Mouse (Mus musculus): ENCODE measurements around the gene Wdr27. TPM values are rescaled to one million over a fixed set of nuclear protein-coding genes. Genes with fewer than 3 reads are reported as not detected.
"Not testable (repeated sequence)": the region's sequence is repeated elsewhere in the genome, so short reads cannot be mapped to it uniquely, and the experiment has no call there.

The Wdr27 gene
- total RNA-seq, 2 experiments from 2014 or later, result not detected

GRCm38 (mm10) chr17:14935280-14935679, 7.7 kb downstream of the Wdr27 start:
- ATAC-seq (replicated peaks; ENCODE audit: poor library complexity, severe bottlenecking), result not testable (repeated sequence)

GRCm38 (mm10) chr17:14931469-14931868, 11.5 kb downstream of the Wdr27 start:
- no peak for ATAC-seq (replicated peaks; ENCODE audit: poor library complexity, severe bottlenecking)

GRCm38 (mm10) chr17:14930697-14931096, 12.3 kb downstream of the Wdr27 start:
- ATAC-seq (replicated peaks; ENCODE audit: poor library complexity, severe bottlenecking), result peak; percentile 75

- ATAC-seq (replicated peaks; ENCODE audit: poor library complexity, severe bottlenecking), result no peak
These were observed 14.3 kb downstream of the Wdr27 start for GRCm38 (mm10) chr17:14928631-14929030.

- no peak for ATAC-seq (replicated peaks; ENCODE audit: poor library complexity, severe bottlenecking)
These were observed 15.2 kb downstream of the Wdr27 start for GRCm38 (mm10) chr17:14927644-14928218.

- peak; percentile 95 for ATAC-seq (replicated peaks; ENCODE audit: poor library complexity, severe bottlenecking)
These were observed 21.4 kb downstream of the Wdr27 start for GRCm38 (mm10) chr17:14921582-14921981.

GRCm38 (mm10) chr17:14917866-14918265, 25.1 kb downstream of the Wdr27 start:
- no peak for ATAC-seq (replicated peaks; ENCODE audit: poor library complexity, severe bottlenecking)

GRCm38 (mm10) chr17:14914401-14914800, 28.6 kb downstream of the Wdr27 start:
- no peak for ATAC-seq (replicated peaks; ENCODE audit: poor library complexity, severe bottlenecking)

GRCm38 (mm10) chr17:14912981-14913380, 30.0 kb downstream of the Wdr27 start:
- ATAC-seq (replicated peaks; ENCODE audit: poor library complexity, severe bottlenecking), result no peak

- ATAC-seq (replicated peaks; ENCODE audit: poor library complexity, severe bottlenecking), result 0 out of 2 replicates have a peak, but pooled peaks have one; percentile 46
These were observed 30.5 kb downstream of the Wdr27 start for GRCm38 (mm10) chr17:14912420-14912819.

GRCm38 (mm10) chr17:14910771-14911170, 32.2 kb downstream of the Wdr27 start:
- ATAC-seq (replicated peaks; ENCODE audit: poor library complexity, severe bottlenecking), result no peak

GRCm38 (mm10) chr17:14909331-14909730, 33.6 kb downstream of the Wdr27 start:
- ATAC-seq (replicated peaks; ENCODE audit: poor library complexity, severe bottlenecking), result no peak

- no peak for ATAC-seq (replicated peaks; ENCODE audit: poor library complexity, severe bottlenecking)
These were observed 35.8 kb downstream of the Wdr27 start for GRCm38 (mm10) chr17:14907136-14907535.

- ATAC-seq (replicated peaks; ENCODE audit: poor library complexity, severe bottlenecking), result no peak
These were observed 36.3 kb downstream of the Wdr27 start for GRCm38 (mm10) chr17:14906611-14907010.

GRCm38 (mm10) chr17:14904637-14905265, 38.2 kb downstream of the Wdr27 start:
- peak; percentile 58 for ATAC-seq (replicated peaks; ENCODE audit: poor library complexity, severe bottlenecking)

GRCm38 (mm10) chr17:14904206-14904605, 38.8 kb downstream of the Wdr27 start:
- ATAC-seq (replicated peaks; ENCODE audit: poor library complexity, severe bottlenecking), result no peak

- no peak for ATAC-seq (replicated peaks; ENCODE audit: poor library complexity, severe bottlenecking)
These were observed 39.7 kb downstream of the Wdr27 start for GRCm38 (mm10) chr17:14903212-14903611.

GRCm38 (mm10) chr17:14898972-14899371, 44.0 kb downstream of the Wdr27 start:
- no peak for ATAC-seq (replicated peaks; ENCODE audit: poor library complexity, severe bottlenecking)

- ATAC-seq (replicated peaks; ENCODE audit: poor library complexity, severe bottlenecking), result not testable (repeated sequence)
These were observed 47.9 kb downstream of the Wdr27 start for GRCm38 (mm10) chr17:14895058-14895457.

- ATAC-seq (replicated peaks; ENCODE audit: poor library complexity, severe bottlenecking), result no peak
These were observed 56.0 kb downstream of the Wdr27 start for GRCm38 (mm10) chr17:14886933-14887332.

GRCm38 (mm10) chr17:14874656-14875204, 68.2 kb downstream of the Wdr27 start:
- no peak for ATAC-seq (replicated peaks; ENCODE audit: poor library complexity, severe bottlenecking)

GRCm38 (mm10) chr17:14860220-14860619, 82.7 kb downstream of the Wdr27 start:
- no peak for ATAC-seq (replicated peaks; ENCODE audit: poor library complexity, severe bottlenecking)
